Mouse (Mus musculus): ENCODE data around the gene Tomm20. TPM values are rescaled to one million over a fixed set of nuclear protein-coding genes. Genes with fewer than 3 reads are reported as not detected.
"Not testable (repeated sequence)": the region's sequence is repeated elsewhere in the genome, so short reads cannot be mapped to it uniquely, and the experiment has no call there.

Tomm20 gene
- polyA plus RNA-seq, 1 experiment from 2014 or later: 372 TPM

- DNase-seq (ENCODE audit: low spot score) (no peak), ATAC-seq (replicated peaks; ENCODE audit: low FRiP score) (no peak)
- Histone ChIP-seq H3K4me3 (ENCODE audit: low read depth, low read length) (no peak overlapping the region), H3K27me3 (replicated peaks; ENCODE audit: control insufficient read depth, insufficient read depth, low read length) (no peaks in the 10 kb centered on the region), H3K9me3 (ENCODE audit: control insufficient read depth, low read length) (no peaks in the 10 kb centered on the region), H3K4me1 (replicated peaks; ENCODE audit: control insufficient read depth, insufficient read depth, low read length) (no peaks in the 10 kb centered on the region), H3K9ac (ENCODE audit: low read depth, low read length) (no peak overlapping the region), H3K36me3 (ENCODE audit: control insufficient read depth, insufficient read depth, low read length) (no peaks in the 10 kb centered on the region), H3K27ac (ENCODE audit: low read depth, low read length) (no peak overlapping the region), H3K4me2 (no peak overlapping the region)
- WGBS: 50% methylated on average over 6 of the region's 6 CpGs
Observed at GRCm38 (mm10) chr8:126895133-126895532, 50.5 kb downstream of the Tomm20 start.

- DNase-seq (ENCODE audit: low spot score) (no peak), ATAC-seq (replicated peaks; ENCODE audit: low FRiP score) (no peak)
- H3K27me3 ChIP-seq (replicated peaks; ENCODE audit: control insufficient read depth, insufficient read depth, low read length): no peaks in the 10 kb centered on the region
- no peak overlapping the region for H3K4me2 ChIP-seq
- no peaks in the 10 kb centered on the region for H3K36me3 ChIP-seq (ENCODE audit: control insufficient read depth, insufficient read depth, low read length)
- no peak overlapping the region for H3K9ac ChIP-seq (ENCODE audit: low read depth, low read length)
- no peaks in the 10 kb centered on the region for H3K9me3 ChIP-seq (ENCODE audit: control insufficient read depth, low read length)
- no peak overlapping the region for H3K4me3 ChIP-seq (ENCODE audit: low read depth, low read length)
- 76% methylated on average over 3 of the region's 3 CpGs for WGBS
- H3K27ac ChIP-seq (ENCODE audit: low read depth, low read length): no peak overlapping the region
- peaks cover 4% of the 10 kb centered on the region; the same call in 1 of the 2 replicates for H3K4me1 ChIP-seq (replicated peaks; ENCODE audit: control insufficient read depth, insufficient read depth, low read length)
Observed at GRCm38 (mm10) chr8:126887639-126888006, 58.0 kb downstream of the Tomm20 start.

DNA sequence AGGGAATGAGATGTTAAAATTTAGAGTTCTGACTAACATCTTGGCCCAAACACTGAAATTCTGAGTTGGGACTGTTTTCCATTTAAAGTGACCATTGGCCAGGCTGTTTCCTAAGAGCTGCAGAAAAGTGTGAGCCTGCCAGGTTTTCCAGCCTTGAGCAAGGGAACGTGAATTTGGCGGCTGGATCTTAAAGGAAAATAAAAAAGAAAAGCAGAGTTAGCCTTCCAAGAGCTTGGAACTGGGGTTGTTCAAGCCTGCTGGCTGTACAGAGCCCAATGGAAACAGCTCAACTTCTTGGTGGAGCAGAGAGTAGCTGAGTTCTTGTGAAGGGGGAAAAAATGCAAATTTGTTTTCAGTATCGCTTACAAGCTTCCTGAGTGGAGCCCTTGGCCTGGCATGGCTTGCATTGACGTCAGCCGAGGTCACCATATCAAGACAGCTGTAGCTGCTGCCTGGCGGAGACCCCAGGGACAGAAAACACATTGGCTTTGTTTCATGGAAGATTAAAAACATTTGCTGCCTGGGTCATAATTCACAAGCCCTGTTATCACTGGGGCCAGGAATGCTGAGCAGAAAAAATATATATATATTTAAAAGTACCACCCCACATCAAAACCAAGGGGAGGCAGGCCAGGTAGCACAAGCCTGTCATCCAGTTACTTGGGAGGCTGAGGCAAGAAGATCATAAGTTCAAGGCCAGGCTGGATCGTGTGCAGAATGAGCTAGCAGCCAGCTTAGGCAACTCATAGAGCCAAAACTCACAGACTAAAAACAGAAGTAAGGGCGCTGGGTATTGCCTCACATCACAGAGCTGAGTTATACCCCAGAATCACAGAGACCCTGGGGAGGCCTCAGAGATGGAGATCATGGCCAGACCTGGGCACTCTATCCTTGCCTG lies 58.7 kb downstream of the Tomm20 start:
- H3K4me2 ChIP-seq: no peak overlapping the region
- H3K27ac ChIP-seq (ENCODE audit: low read depth, low read length): no peak overlapping the region
- ATAC-seq (replicated peaks; ENCODE audit: low FRiP score): no peak
- H3K27me3 ChIP-seq (replicated peaks; ENCODE audit: control insufficient read depth, insufficient read depth, low read length): no peaks in the 10 kb centered on the region
- no peak overlapping the region for H3K9ac ChIP-seq (ENCODE audit: low read depth, low read length)
- no peak for DNase-seq (ENCODE audit: low spot score)
- no peaks in the 10 kb centered on the region for H3K36me3 ChIP-seq (ENCODE audit: control insufficient read depth, insufficient read depth, low read length)
- H3K9me3 ChIP-seq (ENCODE audit: control insufficient read depth, low read length): no peaks in the 10 kb centered on the region
- peaks cover 4% of the 10 kb centered on the region; the same call in 1 of the 2 replicates for H3K4me1 ChIP-seq (replicated peaks; ENCODE audit: control insufficient read depth, insufficient read depth, low read length)
- no peak overlapping the region for H3K4me3 ChIP-seq (ENCODE audit: low read depth, low read length)
- 64% methylated on average over 8 of the region's 8 CpGs for WGBS

DNA sequence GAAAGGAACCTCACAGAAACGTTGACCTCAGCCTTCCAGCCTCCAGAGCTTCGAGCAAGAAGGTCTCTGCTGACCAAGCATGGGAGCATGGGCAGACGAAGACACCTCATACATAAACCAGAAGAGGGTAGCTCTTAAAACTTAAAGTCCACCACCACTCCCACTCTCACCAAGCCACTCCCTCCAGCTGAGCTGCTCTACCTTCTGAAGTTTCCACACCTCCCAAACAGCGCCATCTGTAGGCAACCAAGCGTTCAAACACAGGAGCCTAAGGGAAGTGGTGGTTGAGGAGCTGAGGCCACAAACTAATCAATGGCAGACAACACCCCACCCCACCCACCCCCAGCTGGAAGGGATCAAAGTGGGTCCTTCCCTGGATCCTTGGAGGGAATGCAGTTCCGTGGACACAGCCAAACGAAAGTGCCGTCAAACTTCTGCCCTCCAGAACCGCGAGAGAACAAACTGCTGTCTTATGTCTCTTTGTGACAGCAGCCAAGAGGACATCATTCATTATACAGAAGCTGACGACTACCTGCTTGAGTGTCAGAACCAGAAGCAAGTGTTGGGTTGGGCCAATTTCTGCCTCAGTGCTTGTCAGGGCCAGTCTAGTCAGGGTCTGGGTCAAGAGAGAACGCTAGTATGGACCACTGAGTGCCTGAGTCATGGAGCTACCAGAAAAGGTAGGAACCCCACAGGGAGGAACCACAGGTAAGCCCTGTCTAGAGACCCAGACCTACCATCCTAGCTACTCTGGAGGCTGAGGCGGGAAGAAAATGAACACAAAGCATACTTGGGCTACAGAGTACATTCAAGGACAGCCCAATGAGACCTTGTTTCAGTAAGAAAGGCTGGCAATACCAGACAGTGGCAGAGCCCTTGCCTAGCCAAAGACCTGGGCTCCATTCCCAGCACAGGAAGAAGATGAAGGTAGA lies 59.8 kb downstream of the Tomm20 start:
- Histone ChIP-seq H3K27me3 (replicated peaks; ENCODE audit: control insufficient read depth, insufficient read depth, low read length) (no peaks in the 10 kb centered on the region), H3K36me3 (ENCODE audit: control insufficient read depth, insufficient read depth, low read length) (no peaks in the 10 kb centered on the region), H3K4me2 (no peak overlapping the region), H3K9ac (ENCODE audit: low read depth, low read length) (no peak overlapping the region), H3K27ac (ENCODE audit: low read depth, low read length) (no peak overlapping the region), H3K4me3 (ENCODE audit: low read depth, low read length) (no peak overlapping the region), H3K9me3 (ENCODE audit: control insufficient read depth, low read length) (no peaks in the 10 kb centered on the region), H3K4me1 (replicated peaks; ENCODE audit: control insufficient read depth, insufficient read depth, low read length) (peaks cover 4% of the 10 kb centered on the region; the same call in 1 of the 2 replicates)
- DNase-seq (ENCODE audit: low spot score) (no peak), ATAC-seq (replicated peaks; ENCODE audit: low FRiP score) (peak; percentile 43; the same call in 1 of the 2 replicates)
- WGBS: 68% methylated on average over 13 of the region's 13 CpGs

- no peaks in the 10 kb centered on the region for H3K9me3 ChIP-seq (ENCODE audit: control insufficient read depth, low read length)
- H3K36me3 ChIP-seq (ENCODE audit: control insufficient read depth, insufficient read depth, low read length): no peaks in the 10 kb centered on the region
- 61% methylated on average over 6 of the region's 6 CpGs for WGBS
- peaks cover 4% of the 10 kb centered on the region; the same call in 1 of the 2 replicates for H3K4me1 ChIP-seq (replicated peaks; ENCODE audit: control insufficient read depth, insufficient read depth, low read length)
- no peaks in the 10 kb centered on the region for H3K27me3 ChIP-seq (replicated peaks; ENCODE audit: control insufficient read depth, insufficient read depth, low read length)
- no peak for ATAC-seq (replicated peaks; ENCODE audit: low FRiP score)
- H3K4me2 ChIP-seq: no peak overlapping the region
- H3K4me3 ChIP-seq (ENCODE audit: low read depth, low read length): no peak overlapping the region
- no peak overlapping the region for H3K27ac ChIP-seq (ENCODE audit: low read depth, low read length)
- no peak for DNase-seq (ENCODE audit: low spot score)
- H3K9ac ChIP-seq (ENCODE audit: low read depth, low read length): no peak overlapping the region
Observed at GRCm38 (mm10) chr8:126884202-126884926, 61.3 kb downstream of the Tomm20 start.

GRCm38 (mm10) chr8:126883752-126884151 lies 61.9 kb downstream of the Tomm20 start:
- no peak overlapping the region for H3K9ac ChIP-seq (ENCODE audit: low read depth, low read length)
- peaks cover 4% of the 10 kb centered on the region; the same call in 1 of the 2 replicates for H3K4me1 ChIP-seq (replicated peaks; ENCODE audit: control insufficient read depth, insufficient read depth, low read length)
- H3K4me2 ChIP-seq: no peak overlapping the region
- no peaks in the 10 kb centered on the region for H3K36me3 ChIP-seq (ENCODE audit: control insufficient read depth, insufficient read depth, low read length)
- H3K4me3 ChIP-seq (ENCODE audit: low read depth, low read length): no peak overlapping the region
- no peaks in the 10 kb centered on the region for H3K9me3 ChIP-seq (ENCODE audit: control insufficient read depth, low read length)
- ATAC-seq (replicated peaks; ENCODE audit: low FRiP score) (no peak), DNase-seq (ENCODE audit: low spot score) (no peak)
- WGBS: 73% methylated on average over 5 of the region's 5 CpGs
- H3K27me3 ChIP-seq (replicated peaks; ENCODE audit: control insufficient read depth, insufficient read depth, low read length): no peaks in the 10 kb centered on the region
- H3K27ac ChIP-seq (ENCODE audit: low read depth, low read length): no peak overlapping the region

DNA sequence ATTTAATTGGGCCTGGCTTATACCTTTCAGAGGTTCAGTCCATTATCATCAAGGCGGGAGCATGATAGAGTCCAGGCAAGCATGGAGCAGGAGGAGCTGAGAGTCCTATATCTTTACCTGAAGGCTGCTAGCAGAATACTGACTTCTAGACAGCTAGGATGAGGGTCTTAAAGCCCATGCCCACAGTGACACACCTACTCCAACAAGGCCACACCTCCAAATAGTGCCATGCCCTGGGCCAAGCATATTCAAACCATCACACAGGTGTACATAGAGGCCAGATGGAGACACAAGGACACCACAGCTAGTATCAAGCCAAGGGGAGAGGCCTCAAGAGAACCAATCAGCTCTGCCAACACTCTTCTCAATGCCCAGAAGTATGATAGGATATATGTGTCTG lies 63.1 kb downstream of the Tomm20 start:
- H3K9ac ChIP-seq (ENCODE audit: low read depth, low read length); H3K4me3 ChIP-seq (ENCODE audit: low read depth, low read length); H3K9me3 ChIP-seq (ENCODE audit: control insufficient read depth, low read length); DNase-seq (ENCODE audit: low spot score); H3K27ac ChIP-seq (ENCODE audit: low read depth, low read length); H3K36me3 ChIP-seq (ENCODE audit: control insufficient read depth, insufficient read depth, low read length); ATAC-seq (replicated peaks; ENCODE audit: low FRiP score); H3K27me3 ChIP-seq (replicated peaks; ENCODE audit: control insufficient read depth, insufficient read depth, low read length); H3K4me1 ChIP-seq (replicated peaks; ENCODE audit: control insufficient read depth, insufficient read depth, low read length); H3K4me2 ChIP-seq: not testable (repeated sequence)
- 82% methylated on average over 1 of the region's 1 CpGs for WGBS

DNA sequence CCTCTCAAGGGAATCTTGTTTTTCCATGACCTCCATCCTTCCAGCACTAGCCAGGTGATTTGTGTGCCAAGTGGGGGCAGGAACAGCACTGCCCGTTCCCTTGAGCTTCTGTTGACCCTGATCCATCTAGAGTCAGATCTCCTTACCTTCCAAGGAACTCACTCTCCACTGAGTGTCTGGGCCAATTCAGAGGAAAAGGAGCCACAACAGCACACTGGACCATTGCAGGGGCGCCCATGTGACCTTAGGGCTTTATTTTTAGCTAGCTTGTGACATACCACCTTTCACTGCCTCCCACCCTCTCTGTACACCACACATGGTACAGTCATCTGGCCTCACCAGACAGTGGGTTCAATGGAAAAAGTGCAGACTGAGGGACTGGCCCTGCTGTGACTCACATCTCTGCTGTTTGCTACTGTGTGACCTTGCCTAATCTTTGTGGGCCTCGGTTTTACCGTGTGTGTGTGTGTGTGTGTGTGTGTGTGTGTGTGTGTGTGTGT lies 64.0 kb downstream of the Tomm20 start:
- Histone ChIP-seq H3K9me3 (ENCODE audit: control insufficient read depth, low read length) (no peaks in the 10 kb centered on the region), H3K4me1 (replicated peaks; ENCODE audit: control insufficient read depth, insufficient read depth, low read length) (peaks cover 4% of the 10 kb centered on the region; the same call in 1 of the 2 replicates), H3K27me3 (replicated peaks; ENCODE audit: control insufficient read depth, insufficient read depth, low read length) (no peaks in the 10 kb centered on the region), H3K36me3 (ENCODE audit: control insufficient read depth, insufficient read depth, low read length) (no peaks in the 10 kb centered on the region), H3K4me2 (no peak overlapping the region), H3K4me3 (ENCODE audit: low read depth, low read length) (no peak overlapping the region), H3K27ac (ENCODE audit: low read depth, low read length) (no peak overlapping the region), H3K9ac (ENCODE audit: low read depth, low read length) (no peak overlapping the region)
- ATAC-seq (replicated peaks; ENCODE audit: low FRiP score) (no peak), DNase-seq (ENCODE audit: low spot score) (no peak)
- 77% methylated on average over 4 of the region's 4 CpGs for WGBS
